Mouse (Mus musculus) large intestine, adult 2 months (tissue): ENCODE results near the gene Gm6337. TPM values are rescaled to one million over a fixed set of nuclear protein-coding genes. Genes with fewer than 3 reads are reported as not detected.
"Not testable (repeated sequence)": the region's sequence is repeated elsewhere in the genome, so short reads cannot be mapped to it uniquely, and the experiment has no call there.

Experiments used
- DNase-seq: peaks from one replicate; pipeline ENCODE4 v3.0.0-alpha.2; 2012; ENCODE audit warnings: low read depth, low spot score
- WGBS: fragments of 180-500 bp; shearing (Covaris S2); methylation state at CpG from one replicate; pipeline ENCODE4 v1.1.7; 2018; 5-methylcytosine and 5-hydroxymethylcytosine counted together
- polyA plus RNA-seq: library from polyadenylated mRNA; depleted of rRNA; stranded (reverse); fragments of >200 nt; gene quantifications from 2 replicates; pipeline ENCODE4 v1.2.3, GENCODE M21; 2012; rRNA removed

Gm6337 gene
- not detected in 2 replicates for polyA plus RNA-seq

DNA sequence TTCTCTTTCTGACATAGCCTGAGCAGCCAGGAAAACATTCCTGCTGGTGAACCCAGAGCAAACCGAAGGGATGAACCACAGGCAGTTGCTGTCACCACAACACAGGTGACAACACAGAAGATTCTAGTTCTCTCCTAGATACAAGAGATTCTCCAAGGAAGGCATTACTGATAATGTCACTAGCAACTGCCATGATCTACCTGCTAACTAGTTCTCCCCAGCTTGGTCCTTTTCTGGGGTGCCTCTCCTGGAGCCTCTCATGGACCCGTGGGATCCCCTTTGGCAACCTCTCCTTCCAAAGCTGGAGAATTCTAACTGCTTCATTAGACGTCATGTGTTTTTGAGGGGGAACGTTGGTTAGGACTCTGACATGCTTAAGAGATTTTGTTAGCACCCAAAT is at the start of gene Gm6337:
Gene Gm6337, minus strand, starts transcription at position 101 of the 400 bp plus-strand sequence.
- 84% methylated on average over 4 of the region's 4 CpGs for WGBS
- not testable (repeated sequence) for DNase-seq

DNA sequence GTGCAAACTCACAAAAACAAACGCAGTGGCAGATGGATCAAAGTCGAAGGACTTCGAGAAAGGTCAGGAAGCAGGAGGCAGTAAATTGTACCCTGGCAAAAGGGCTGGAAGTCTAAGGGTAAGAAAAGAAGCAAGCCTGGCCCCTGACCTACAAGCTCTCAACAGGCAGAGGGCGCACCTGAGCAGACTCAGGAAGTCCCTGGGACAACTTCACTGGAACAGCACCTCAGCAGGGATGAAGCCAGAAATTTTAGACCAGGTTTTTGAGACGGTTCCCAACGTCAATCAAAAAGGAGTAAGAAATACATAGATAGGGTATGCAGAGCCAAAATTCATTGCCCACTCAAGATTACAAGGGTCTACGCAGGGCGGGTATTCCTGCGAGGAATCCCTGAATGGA is 49.4 kb upstream of the Gm6337 start:
- DNase-seq: not testable (repeated sequence)
- WGBS: 7% methylated on average over 9 of the region's 9 CpGs

DNA sequence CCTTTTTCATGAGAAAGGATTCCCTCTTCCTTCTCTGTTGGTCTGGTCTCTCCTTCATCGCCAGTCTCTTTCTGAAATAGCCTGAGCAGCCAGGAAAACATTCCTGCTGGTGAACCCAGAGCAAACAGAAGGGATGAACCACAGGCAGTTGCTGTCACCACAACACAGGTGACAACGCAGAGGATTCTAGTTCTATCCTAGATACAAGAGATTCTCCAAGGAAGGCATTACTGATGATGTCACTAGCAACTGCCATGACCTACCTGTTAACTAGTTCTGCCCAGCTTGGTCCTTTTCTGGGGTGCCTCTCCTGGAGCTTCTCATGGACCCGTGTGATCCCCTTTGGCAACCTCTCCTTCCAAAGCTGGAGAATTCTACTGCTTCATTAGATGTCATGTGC is 35.8 kb upstream of the Gm6337 start, which contains the start of gene Gm8206:
Gene Gm8206, minus strand, starts transcription at position 101 of the 400 bp plus-strand sequence.
- not testable (repeated sequence) for DNase-seq
- 79% methylated on average over 2 of the region's 3 CpGs for WGBS

Other genes with a start within 250 kb of the Gm6337 start
- not detected in 2 replicates for gene Gm3424, start 227.9 kb downstream of the Gm6337 start, polyA plus RNA-seq
- 0.08 TPM in 1 of 2 replicates, not detected in the other for gene Gm8237, start 177.9 kb downstream of the Gm6337 start, polyA plus RNA-seq
- gene Gm3248, start 96.5 kb downstream of the Gm6337 start, polyA plus RNA-seq: 0.06 and 0.08 TPM in 2 replicates
- not detected in 2 replicates for gene Gm3453, start 79.1 kb downstream of the Gm6337 start, polyA plus RNA-seq
- not detected in 2 replicates for gene Gm8206, start 35.7 kb upstream of the Gm6337 start, polyA plus RNA-seq
- gene Gm3468, start 50.4 kb upstream of the Gm6337 start, polyA plus RNA-seq: 0.08 and 0.26 TPM in 2 replicates
- gene Gm3476, start 67.5 kb upstream of the Gm6337 start, polyA plus RNA-seq: not detected in 2 replicates
- gene Gm21560, start 161.0 kb upstream of the Gm6337 start, polyA plus RNA-seq: not detected in 2 replicates
- 1.4 TPM in 1 of 2 replicates, not detected in the other for gene Gm3411, start 229.0 kb upstream of the Gm6337 start, polyA plus RNA-seq
- gene Gm21103, start 246.6 kb upstream of the Gm6337 start, polyA plus RNA-seq: not detected in 2 replicates